Mouse (Mus musculus): ENCODE data around the gene Cdk6. TPM values are rescaled to one million over a fixed set of nuclear protein-coding genes. Genes with fewer than 3 reads are reported as not detected.

The Cdk6 gene
- polyA plus RNA-seq (2011; ENCODE audit: insufficient read depth, insufficient read length, low read depth, missing spikeins) = 26.7 and 29.0 TPM in 2 replicates

GRCm38 (mm10) chr5:3341111-3341911 is at the start of gene Cdk6:
Gene Cdk6 (plus strand): TSS chr5:3341485.
- Histone ChIP-seq H3K27ac (ENCODE audit: insufficient read depth, low read length) (peak within 1 kb of the TSS; percentile 34; the same call in 1 of the 2 replicates), H3K4me3 (ENCODE audit: low read depth, low read length) (peak within 1 kb of the TSS; percentile 95), H3K9ac (ENCODE audit: low read depth, poor library complexity, severe bottlenecking) (peak within 1 kb of the TSS; percentile 98), H3K27me3 (ENCODE audit: control insufficient read depth, insufficient read depth, low read length, poor library complexity, severe bottlenecking) (no peaks in the 10 kb centered on the region; the same call in 1 of the 2 replicates), H3K9me3 (replicated peaks; ENCODE audit: control insufficient read depth, insufficient read depth, low read length, poor library complexity, severe bottlenecking) (no peaks in the 10 kb centered on the region), H3K4me1 (ENCODE audit: control insufficient read depth, insufficient read depth, low read length) (no peaks in the 10 kb centered on the region), H3K36me3 (ENCODE audit: control insufficient read depth, insufficient read depth, low read length, poor library complexity, severe bottlenecking) (no peaks in the 10 kb centered on the region)
- TF ChIP-seq POLR2A (IDR thresholded peaks at IDR 0.05; ENCODE audit: insufficient read depth, low read length) (no peak), EP300 (IDR thresholded peaks at IDR 0.05; ENCODE audit: insufficient read depth, low read depth, low read length) (no peak), CTCF (IDR thresholded peaks at IDR 0.05; ENCODE audit: low read depth, low read length) (no peak)

DNA sequence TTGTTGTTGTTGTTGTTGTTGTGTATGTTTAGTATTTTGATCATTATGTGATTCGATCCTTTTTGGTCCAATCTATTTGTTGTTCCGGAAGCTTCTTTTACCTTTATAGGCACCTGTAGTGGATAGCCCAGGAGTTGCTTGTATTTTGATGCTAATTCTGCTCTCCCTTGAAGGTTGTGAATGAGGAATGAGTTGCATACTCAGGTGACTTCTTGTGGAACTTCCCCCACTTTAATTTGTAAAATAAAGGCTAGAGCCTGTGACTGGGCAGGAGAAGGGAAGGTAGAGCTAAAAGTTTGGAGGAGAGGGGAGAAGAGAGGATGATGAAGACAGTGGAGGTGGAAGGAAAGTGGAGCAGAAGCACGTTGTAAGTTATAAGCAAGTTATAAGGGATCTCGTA is 47.6 kb upstream of the Cdk6 start:
- Histone ChIP-seq H3K27me3 (ENCODE audit: control insufficient read depth, insufficient read depth, low read length, poor library complexity, severe bottlenecking) (no peaks in the 10 kb centered on the region), H3K4me1 (ENCODE audit: control insufficient read depth, insufficient read depth, low read length) (peaks cover 2% of the 10 kb centered on the region), H3K36me3 (ENCODE audit: control insufficient read depth, insufficient read depth, low read length, poor library complexity, severe bottlenecking) (peaks cover 2% of the 10 kb centered on the region; the same call in 1 of the 2 replicates), H3K9ac (ENCODE audit: low read depth, poor library complexity, severe bottlenecking) (no peak overlapping the region), H3K27ac (ENCODE audit: insufficient read depth, low read length) (peak overlapping the region; percentile 93), H3K4me3 (ENCODE audit: low read depth, low read length) (no peak overlapping the region), H3K9me3 (replicated peaks; ENCODE audit: control insufficient read depth, insufficient read depth, low read length, poor library complexity, severe bottlenecking) (no peaks in the 10 kb centered on the region)
- TF ChIP-seq POLR2A (IDR thresholded peaks at IDR 0.05; ENCODE audit: insufficient read depth, low read length) (no peak), CTCF (IDR thresholded peaks at IDR 0.05; ENCODE audit: low read depth, low read length) (no peak), EP300 (IDR thresholded peaks at IDR 0.05; ENCODE audit: insufficient read depth, low read depth, low read length) (no peak)

DNA sequence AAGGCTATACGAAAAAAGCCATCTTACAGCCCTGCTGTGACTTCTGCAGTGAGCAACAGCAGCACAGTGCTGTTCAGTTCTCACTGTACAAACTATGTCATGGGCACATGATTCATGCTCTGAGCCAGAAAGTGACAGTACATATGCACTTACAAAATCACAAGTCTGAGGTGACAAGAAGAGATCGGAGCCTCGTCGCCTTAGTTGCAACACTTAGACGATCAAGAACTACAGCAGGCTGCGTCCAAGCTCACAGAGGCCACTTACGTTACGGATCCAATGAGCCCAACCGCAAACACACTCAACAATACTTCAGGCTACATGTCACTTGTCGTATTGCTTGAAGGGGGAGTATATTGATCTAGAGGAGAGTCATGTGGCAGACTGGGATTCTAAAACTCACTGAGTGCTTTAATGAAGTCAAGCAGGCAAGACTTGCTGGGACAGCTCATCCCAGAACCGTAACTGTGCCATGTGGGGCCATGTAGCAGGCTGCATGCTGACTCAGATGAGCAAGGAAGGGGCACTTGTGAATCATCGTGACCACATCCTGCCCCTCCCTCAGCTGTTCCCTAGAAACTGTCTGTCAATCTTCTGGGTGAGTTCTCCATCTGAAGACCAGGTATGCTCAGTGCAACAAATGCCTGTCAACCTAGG is 40.4 kb upstream of the Cdk6 start:
- Histone ChIP-seq H3K9me3 (replicated peaks; ENCODE audit: control insufficient read depth, insufficient read depth, low read length, poor library complexity, severe bottlenecking) (no peaks in the 10 kb centered on the region; the same call in 1 of the 2 replicates), H3K9ac (ENCODE audit: low read depth, poor library complexity, severe bottlenecking) (no peak overlapping the region), H3K27ac (ENCODE audit: insufficient read depth, low read length) (no peak overlapping the region), H3K4me1 (ENCODE audit: control insufficient read depth, insufficient read depth, low read length) (no peaks in the 10 kb centered on the region), H3K36me3 (ENCODE audit: control insufficient read depth, insufficient read depth, low read length, poor library complexity, severe bottlenecking) (peaks cover 2% of the 10 kb centered on the region; the same call in 1 of the 2 replicates), H3K4me3 (ENCODE audit: low read depth, low read length) (no peak overlapping the region), H3K27me3 (ENCODE audit: control insufficient read depth, insufficient read depth, low read length, poor library complexity, severe bottlenecking) (no peaks in the 10 kb centered on the region)
- TF ChIP-seq POLR2A (IDR thresholded peaks at IDR 0.05; ENCODE audit: insufficient read depth, low read length) = no peak
- no peak for TF ChIP-seq EP300 (IDR thresholded peaks at IDR 0.05; ENCODE audit: insufficient read depth, low read depth, low read length)
- no peak for TF ChIP-seq CTCF (IDR thresholded peaks at IDR 0.05; ENCODE audit: low read depth, low read length)

DNA sequence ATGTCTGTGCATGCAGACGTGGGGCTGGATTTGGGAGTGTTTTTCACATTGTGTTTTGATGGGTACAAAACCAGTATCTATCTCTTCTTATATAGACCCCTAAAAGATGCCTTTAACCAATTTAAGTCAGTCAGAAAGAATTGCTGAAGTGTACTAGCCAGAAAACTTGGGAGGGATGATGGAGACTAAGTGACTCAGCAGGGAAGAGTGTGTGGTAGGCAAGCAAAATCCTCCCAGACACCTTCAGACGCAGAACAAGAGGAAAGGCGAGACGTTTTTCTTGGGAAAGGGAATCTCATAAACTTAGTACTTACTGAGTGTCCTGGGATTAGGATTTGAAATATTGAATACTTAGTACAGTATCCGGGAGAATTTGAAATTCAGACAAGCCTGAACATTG is 39.8 kb upstream of the Cdk6 start:
- 0 out of 2 replicates have a peak, but pooled peaks cover 2% of the 10 kb centered on the region for H3K36me3 ChIP-seq (ENCODE audit: control insufficient read depth, insufficient read depth, low read length, poor library complexity, severe bottlenecking)
- no peak overlapping the region for H3K4me3 ChIP-seq (ENCODE audit: low read depth, low read length)
- no peaks in the 10 kb centered on the region; the same call in 1 of the 2 replicates for H3K9me3 ChIP-seq (replicated peaks; ENCODE audit: control insufficient read depth, insufficient read depth, low read length, poor library complexity, severe bottlenecking)
- H3K9ac ChIP-seq (ENCODE audit: low read depth, poor library complexity, severe bottlenecking) = no peak overlapping the region
- H3K27ac ChIP-seq (ENCODE audit: insufficient read depth, low read length) = no peak overlapping the region
- H3K4me1 ChIP-seq (ENCODE audit: control insufficient read depth, insufficient read depth, low read length) = no peaks in the 10 kb centered on the region
- no peaks in the 10 kb centered on the region for H3K27me3 ChIP-seq (ENCODE audit: control insufficient read depth, insufficient read depth, low read length, poor library complexity, severe bottlenecking)
- no peak for TF ChIP-seq CTCF (IDR thresholded peaks at IDR 0.05; ENCODE audit: low read depth, low read length)
- TF ChIP-seq POLR2A (IDR thresholded peaks at IDR 0.05; ENCODE audit: insufficient read depth, low read length) = no peak
- no peak for TF ChIP-seq EP300 (IDR thresholded peaks at IDR 0.05; ENCODE audit: insufficient read depth, low read depth, low read length)

DNA sequence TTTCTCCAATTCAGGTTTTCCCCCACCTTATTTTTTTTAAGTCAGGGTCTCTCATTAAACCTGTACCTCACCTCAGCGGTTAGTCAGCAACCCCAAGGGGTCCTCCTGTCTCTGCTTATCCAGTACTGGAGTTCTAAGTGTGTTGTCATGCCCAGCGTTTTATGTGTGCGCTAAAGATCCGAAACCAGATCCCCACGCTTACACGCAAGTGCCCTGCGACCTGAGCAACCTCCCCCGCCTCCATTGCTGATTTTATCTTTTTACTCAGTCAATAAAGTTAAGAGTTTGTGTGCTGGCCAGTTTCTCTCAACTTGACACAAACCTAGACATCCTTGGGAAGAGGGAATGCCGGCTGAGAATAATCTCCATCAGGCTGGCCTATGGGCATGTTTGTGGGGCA is 37.4 kb upstream of the Cdk6 start:
- Histone ChIP-seq H3K4me3 (ENCODE audit: low read depth, low read length) (no peak overlapping the region), H3K9ac (ENCODE audit: low read depth, poor library complexity, severe bottlenecking) (no peak overlapping the region), H3K27ac (ENCODE audit: insufficient read depth, low read length) (no peak overlapping the region), H3K36me3 (ENCODE audit: control insufficient read depth, insufficient read depth, low read length, poor library complexity, severe bottlenecking) (no peaks in the 10 kb centered on the region), H3K4me1 (ENCODE audit: control insufficient read depth, insufficient read depth, low read length) (peaks cover 8% of the 10 kb centered on the region), H3K27me3 (ENCODE audit: control insufficient read depth, insufficient read depth, low read length, poor library complexity, severe bottlenecking) (no peaks in the 10 kb centered on the region), H3K9me3 (replicated peaks; ENCODE audit: control insufficient read depth, insufficient read depth, low read length, poor library complexity, severe bottlenecking) (no peaks in the 10 kb centered on the region; the same call in 1 of the 2 replicates)
- no peak for TF ChIP-seq EP300 (IDR thresholded peaks at IDR 0.05; ENCODE audit: insufficient read depth, low read depth, low read length)
- TF ChIP-seq POLR2A (IDR thresholded peaks at IDR 0.05; ENCODE audit: insufficient read depth, low read length) = no peak
- no peak for TF ChIP-seq CTCF (IDR thresholded peaks at IDR 0.05; ENCODE audit: low read depth, low read length)
